Mouse (Mus musculus) limb, embryonic 14.5 days (tissue): Measurements from ENCODE around the gene Pcp2. TPM values are rescaled to one million over a fixed set of nuclear protein-coding genes. Genes with fewer than 3 reads are reported as not detected.

Experiments used
- ATAC-seq: fragments of 200-750 bp; cut with Nextera tagmentation; 2 replicates; pipeline ENCODE4 v1.8.0; 2017; ENCODE audit warnings: low read depth, moderate number of reproducible peaks, moderate TSS enrichment; ENCODE audit not compliant: low FRiP score
- DNase-seq: peaks from one replicate; pipeline ENCODE4 v3.0.0-alpha.2; 2015; ENCODE audit warnings: low spot score
- H3K27ac ChIP-seq: fragments of 300-500 bp; sonication (generic); replicated peaks from 2 replicates; pipeline ENCODE4 v1.5.1; 2014; ENCODE audit warnings: low read depth, mild to moderate bottlenecking, low read length, moderate library complexity, mixed read lengths
- H3K27me3 ChIP-seq: fragments of 300-500 bp; sonication (generic); 2 replicates; pipeline ENCODE4 v1.6.1; 2014; ENCODE audit warnings: low read length, mixed read lengths; ENCODE audit not compliant: control insufficient read depth, insufficient read depth
- H3K36me3 ChIP-seq: fragments of 300-500 bp; sonication (generic); 2 replicates; pipeline ENCODE4 v1.6.1; 2014; ENCODE audit warnings: mild to moderate bottlenecking, low read length, moderate library complexity, mixed read lengths; ENCODE audit not compliant: control insufficient read depth, insufficient read depth
- H3K4me1 ChIP-seq: fragments of 300-500 bp; sonication (generic); 2 replicates; pipeline ENCODE4 v1.6.1; 2014; ENCODE audit warnings: antibody characterized with exemption, low read length, mixed read lengths; ENCODE audit not compliant: control insufficient read depth, insufficient read depth
- H3K4me2 ChIP-seq: fragments of 300-500 bp; sonication (generic); replicated peaks from 2 replicates; pipeline ENCODE4 v1.6.1; 2014; ENCODE audit warnings: low read depth, mild to moderate bottlenecking, low read length, moderate library complexity; ENCODE audit not compliant: severe bottlenecking
- H3K4me3 ChIP-seq: fragments of 300-500 bp; sonication (generic); replicated peaks from 2 replicates; pipeline ENCODE4 v1.5.1; 2014; ENCODE audit warnings: low read length
- H3K9ac ChIP-seq: fragments of 300-500 bp; sonication (generic); 2 replicates; pipeline ENCODE4 v1.6.1; 2014; ENCODE audit warnings: mild to moderate bottlenecking, low read depth, low read length, moderate library complexity; ENCODE audit not compliant: severe bottlenecking
- H3K9me3 ChIP-seq: fragments of 300-500 bp; sonication (generic); 2 replicates; pipeline ENCODE4 v1.6.1; 2016; ENCODE audit warnings: low read length; ENCODE audit not compliant: control insufficient read depth
- POLR2A ChIP-seq: fragments of 200-500 bp; IDR thresholded peaks from 2 replicates; pipeline ENCODE4 v1.8.0; 2012; ENCODE audit warnings: inconsistent platforms, mild to moderate bottlenecking, moderate library complexity, borderline replicate concordance; ENCODE audit not compliant: insufficient read depth, insufficient read length; ENCODE audit errors: extremely low read depth
- WGBS: fragments of 180-500 bp; shearing (Covaris S2); extraction: QIAGEN DNeasy Blood & Tissue Kit; methylation state at CpG from one replicate; pipeline ENCODE4 v1.1.7; 2014; 5-methylcytosine and 5-hydroxymethylcytosine counted together
- polyA plus RNA-seq, 2 experiments: library from polyadenylated mRNA; depleted of rRNA in 1 of 2; stranded (reverse) in 1 of 2; unstranded in 1 of 2; fragments of >200 nt; fragmentation: Nextera tagmentation in 1 of 2; extraction: Ambion mirVana in 1 of 2; gene quantifications; 2 replicates each; pipeline versions ENCODE4 v1.2.1 to v1.2.3; 2012 to 2014

The Pcp2 gene
- polyA plus RNA-seq, 2 experiments = not detected

GRCm38 (mm10) chr8:3631478-3631875 is 6.1 kb upstream of the Pcp2 start:
- no peak for DNase-seq
- Histone ChIP-seq H3K27me3 (0 out of 2 replicates have a peak, but pooled peaks cover 6% of the 10 kb centered on the region), H3K4me1 (no peaks in the 10 kb centered on the region), H3K9me3 (no peaks in the 10 kb centered on the region), H3K4me3 (peak overlapping the region; percentile 46), H3K4me2 (peak overlapping the region; percentile 72), H3K27ac (no peak overlapping the region), H3K36me3 (no peaks in the 10 kb centered on the region), H3K9ac (peak overlapping the region; percentile 58)
- 26% methylated on average over 8 of the region's 8 CpGs for WGBS
- ATAC-seq = no peak
- no peak for TF ChIP-seq POLR2A

- DNase-seq (peak; percentile 44), ATAC-seq (peak; percentile 67)
- H3K4me2 ChIP-seq = peak within 1 kb of the TSS; percentile 72
- H3K9me3 ChIP-seq = no peaks in the 10 kb centered on the region
- H3K9ac ChIP-seq = peak within 1 kb of the TSS; percentile 58
- H3K4me1 ChIP-seq = no peaks in the 10 kb centered on the region
- H3K36me3 ChIP-seq = no peaks in the 10 kb centered on the region
- H3K4me3 ChIP-seq = peak within 1 kb of the TSS; percentile 46
- WGBS = 8% methylated on average over 47 of the region's 47 CpGs
- H3K27ac ChIP-seq = no peak within 1 kb of the TSS
- H3K27me3 ChIP-seq = 0 out of 2 replicates have a peak, but pooled peaks cover 6% of the 10 kb centered on the region
- no peak for TF ChIP-seq POLR2A
Observed at GRCm38 (mm10) chr8:3630647-3631477, 5.5 kb upstream of the Pcp2 start, which contains the start of gene Stxbp2. Stxbp2 (plus strand) TSS chr8:3630955.

GRCm38 (mm10) chr8:3628014-3628413 is 2.7 kb upstream of the Pcp2 start:
- no peak overlapping the region for H3K27ac ChIP-seq
- H3K4me3 ChIP-seq = no peak overlapping the region
- TF ChIP-seq POLR2A = no peak
- DNase-seq (peak; percentile 10), ATAC-seq (peak; percentile 50; the same call in 1 of the 2 replicates)
- 0 out of 2 replicates have a peak, but pooled peaks cover 6% of the 10 kb centered on the region for H3K27me3 ChIP-seq
- H3K4me2 ChIP-seq = no peak overlapping the region
- no peaks in the 10 kb centered on the region for H3K4me1 ChIP-seq
- WGBS = 25% methylated on average over 5 of the region's 5 CpGs
- no peaks in the 10 kb centered on the region for H3K36me3 ChIP-seq
- H3K9me3 ChIP-seq = no peaks in the 10 kb centered on the region
- no peak overlapping the region for H3K9ac ChIP-seq

GRCm38 (mm10) chr8:3626971-3627370 is 1.6 kb upstream of the Pcp2 start:
- Histone ChIP-seq H3K4me1 (no peaks in the 10 kb centered on the region), H3K9me3 (no peaks in the 10 kb centered on the region), H3K4me2 (no peak overlapping the region), H3K9ac (no peak overlapping the region), H3K27ac (no peak overlapping the region), H3K36me3 (no peaks in the 10 kb centered on the region), H3K4me3 (no peak overlapping the region), H3K27me3 (0 out of 2 replicates have a peak, but pooled peaks cover 6% of the 10 kb centered on the region)
- ATAC-seq = no peak
- TF ChIP-seq POLR2A = no peak
- no peak for DNase-seq
- 61% methylated on average over 5 of the region's 5 CpGs for WGBS

- 71% methylated on average over 8 of the region's 8 CpGs for WGBS
- Histone ChIP-seq H3K4me2 (peak overlapping the region; percentile 77), H3K4me3 (peak overlapping the region; percentile 82), H3K4me1 (peaks cover 5% of the 10 kb centered on the region), H3K9me3 (no peaks in the 10 kb centered on the region), H3K9ac (peak overlapping the region; percentile 63), H3K36me3 (peaks cover 17% of the 10 kb centered on the region), H3K27ac (no peak overlapping the region), H3K27me3 (no peaks in the 10 kb centered on the region)
- ATAC-seq (no peak), DNase-seq (no peak)
- TF ChIP-seq POLR2A = no peak
Observed at GRCm38 (mm10) chr8:3622119-3622518, 3.2 kb downstream of the Pcp2 start.
